In the genomic region with DNA sequence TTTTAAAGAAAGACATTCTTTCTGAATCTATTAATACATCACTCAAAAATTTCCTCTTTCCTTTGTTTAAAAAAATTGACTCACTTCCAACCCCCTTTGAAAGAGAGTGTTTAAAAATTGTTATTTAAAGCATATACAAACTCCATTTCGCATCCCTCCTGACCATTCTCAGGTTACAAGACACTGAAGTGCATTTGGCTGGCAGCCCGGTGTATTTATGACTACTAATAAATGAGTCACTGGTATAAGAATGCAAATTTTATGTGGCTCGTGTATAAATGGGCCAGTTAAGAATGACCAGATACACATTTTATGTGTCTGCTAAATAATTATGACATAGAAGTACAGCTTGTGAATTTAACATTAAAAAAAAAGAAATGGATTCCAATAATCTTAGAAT, we compare ENCODE assay signal across 10 mouse cellular contexts.
DNase-seq lines count a peak whose midpoint lies in the region; ATAC-seq lines count a peak whose summit lies in the region.
"Had no signal": no experiment of that assay in that cellular context is flagged by ENCODE, and none has a peak within 500 bp of the region (broad histone marks: within the 10 kb centered on the region; RNA-seq: fewer than 3 reads in every experiment).

No protein-coding gene starts in this region.

- no peaks in the 10 kb centered on the region for H3K9me3 ChIP-seq in midbrain, embryonic 10.5 days (replicated peaks)
- H3K9me3 ChIP-seq: midbrain, embryonic 12.5 days had no signal

- ATAC-seq in frontal cortex, adult (ENCODE audit: low TSS enrichment) = no peak

- H3K4me3 ChIP-seq in midbrain, embryonic 10.5 days = no peak overlapping the region
- H3K4me3 ChIP-seq: midbrain, embryonic 12.5 days had no signal

- no peak overlapping the region for H3K27ac ChIP-seq in midbrain, embryonic 10.5 days (replicated peaks)
- H3K27ac ChIP-seq: hindbrain, embryonic 14.5 days; midbrain, embryonic 12.5 days had no signal

- H3K4me1 ChIP-seq in midbrain, embryonic 10.5 days = no peaks in the 10 kb centered on the region

- H3K27me3 ChIP-seq in midbrain, embryonic 10.5 days (ENCODE audit: low read depth, poor library complexity, severe bottlenecking) = no peaks in the 10 kb centered on the region
- H3K27me3 ChIP-seq: midbrain, embryonic 12.5 days had no signal

- DNase-seq in heart, postnatal 14 days = peak; percentile 15 to 42
- no peak for DNase-seq in heart, postnatal 25 days (ENCODE audit: low spot score)
- peak; percentile 67 for DNase-seq in adrenal gland, postnatal 10 days
- peak; percentile 3 to 17 for DNase-seq in kidney, adult 8-10 months
- peak; percentile 64 for DNase-seq in lung, postnatal 25 days (ENCODE audit: low spot score)
- DNase-seq in retina, postnatal 1 day = no peak
- no peak for DNase-seq in midbrain, embryonic 10.5 days (ENCODE audit: low spot score)

- intact Hi-C loops in heart, postnatal 14 days (cut with DNase I) = no loop called here
- intact Hi-C loops in heart, postnatal 25 days (cut with DNase I) = no loop called here

- no peaks in the 10 kb centered on the region for H3K36me3 ChIP-seq in midbrain, embryonic 10.5 days
- H3K36me3 ChIP-seq: midbrain, embryonic 12.5 days had no signal

- 83% methylated on average over 3 of the region's 3 CpGs for WGBS in midbrain, embryonic 10.5 days

Comparison
In these comparisons a context has a peak if more than half of its experiments do, and no peak if none do; other contexts are left out.
1. DNase-seq: peak in heart, postnatal 14 days (2 of 2), adrenal gland, postnatal 10 days (single experiment), kidney, adult 8-10 months (2 of 2) and lung, postnatal 25 days (single experiment); none in heart, postnatal 25 days (single experiment), retina, postnatal 1 day (single experiment) and midbrain, embryonic 10.5 days (single experiment).